Mouse (Mus musculus): ENCODE measurements around the gene Yipf7. TPM values are rescaled to one million over a fixed set of nuclear protein-coding genes. Genes with fewer than 3 reads are reported as not detected.

Yipf7 gene
- polyA plus RNA-seq (2016; fragmentation: Nextera tagmentation; extraction: Ambion mirVana), result 0.34 TPM in 1 of 2 replicates, not detected in the other

- Histone ChIP-seq H3K9ac (replicated peaks) (no peak within 1 kb of the TSS), H3K27ac (replicated peaks) (no peak within 1 kb of the TSS), H3K4me2 (replicated peaks) (no peak within 1 kb of the TSS), H3K4me3 (no peak within 1 kb of the TSS), H3K4me1 (no peaks in the 10 kb centered on the region), H3K9me3 (no peaks in the 10 kb centered on the region), H3K27me3 (no peaks in the 10 kb centered on the region), H3K36me3 (no peaks in the 10 kb centered on the region)
- 83% methylated on average over 4 of the region's 4 CpGs for WGBS
- no peak for ATAC-seq (ENCODE audit: low FRiP score, low read depth)
These were observed at the start of gene Yipf7 for GRCm38 (mm10) chr5:69542489-69542888. Gene Yipf7, minus strand, starts transcription at chr5:69542648.

- H3K4me2 ChIP-seq (replicated peaks), result peak within 1 kb of the TSS; percentile 73
- 4% methylated on average over 42 of the region's 42 CpGs for WGBS
- peak; percentile 96 for ATAC-seq (ENCODE audit: low FRiP score, low read depth)
These were observed 49.4 kb upstream of the Yipf7 start, which contains the start of gene Gnpda2 for GRCm38 (mm10) chr5:69591640-69592461. Gene Gnpda2, minus strand, starts transcription at chr5:69592340.

GRCm38 (mm10) chr5:69557404-69557935 is 15.0 kb upstream of the Yipf7 start:
- H3K4me2 ChIP-seq (replicated peaks), result peak overlapping the region; percentile 62
- H3K27ac ChIP-seq (replicated peaks), result peak overlapping the region; percentile 88
- peak overlapping the region; percentile 92 for H3K9ac ChIP-seq (replicated peaks)
- peaks cover 6% of the 10 kb centered on the region; the same call in 1 of the 2 replicates for H3K4me1 ChIP-seq
- H3K27me3 ChIP-seq, result no peaks in the 10 kb centered on the region
- no peaks in the 10 kb centered on the region for H3K9me3 ChIP-seq
- H3K4me3 ChIP-seq, result peak overlapping the region; percentile 93
- ATAC-seq (ENCODE audit: low FRiP score, low read depth), result peak; percentile 14; the same call in 1 of the 2 replicates
- 12% methylated on average over 16 of the region's 16 CpGs for WGBS
- peaks cover 16% of the 10 kb centered on the region for H3K36me3 ChIP-seq

More at GRCm38 (mm10) chr5:69591640-69592461, 49.4 kb upstream of the Yipf7 start, which contains the start of gene Gnpda2:
- H3K4me1 ChIP-seq, result peaks cover 6% of the 10 kb centered on the region
- no peaks in the 10 kb centered on the region for H3K9me3 ChIP-seq
- peak within 1 kb of the TSS; percentile 85 for H3K9ac ChIP-seq (replicated peaks)
- peak within 1 kb of the TSS; percentile 72 for H3K4me3 ChIP-seq
- H3K27ac ChIP-seq (replicated peaks), result peak within 1 kb of the TSS; percentile 86
- no peaks in the 10 kb centered on the region for H3K27me3 ChIP-seq
- no peaks in the 10 kb centered on the region for H3K36me3 ChIP-seq

- H3K9ac ChIP-seq (replicated peaks), result peak within 1 kb of the TSS; percentile 92
These were observed 14.4 kb upstream of the Yipf7 start, which contains the start of gene Guf1 for GRCm38 (mm10) chr5:69556628-69557403. Gene Guf1, plus strand, starts transcription at chr5:69556923.

GRCm38 (mm10) chr5:69541680-69542079 is 768 bp downstream of the Yipf7 start:
- Histone ChIP-seq H3K27ac (replicated peaks) (no peak overlapping the region), H3K9me3 (no peaks in the 10 kb centered on the region), H3K36me3 (no peaks in the 10 kb centered on the region), H3K9ac (replicated peaks) (no peak overlapping the region), H3K4me2 (replicated peaks) (no peak overlapping the region), H3K4me1 (no peaks in the 10 kb centered on the region), H3K27me3 (no peaks in the 10 kb centered on the region), H3K4me3 (no peak overlapping the region)
- no peak for ATAC-seq (ENCODE audit: low FRiP score, low read depth)
- WGBS, result 96% methylated on average over 1 of the region's 1 CpGs

More at GRCm38 (mm10) chr5:69556628-69557403, 14.4 kb upstream of the Yipf7 start, which contains the start of gene Guf1:
- peak; percentile 95 for ATAC-seq (ENCODE audit: low FRiP score, low read depth)
- H3K4me2 ChIP-seq (replicated peaks), result peak within 1 kb of the TSS; percentile 62
- no peaks in the 10 kb centered on the region for H3K9me3 ChIP-seq
- WGBS, result under 1% methylated on average over 72 of the region's 72 CpGs
- H3K36me3 ChIP-seq, result peaks cover 12% of the 10 kb centered on the region
- H3K4me3 ChIP-seq, result peak within 1 kb of the TSS; percentile 93
- H3K27me3 ChIP-seq, result no peaks in the 10 kb centered on the region
- H3K4me1 ChIP-seq, result peaks cover 6% of the 10 kb centered on the region; the same call in 1 of the 2 replicates
- peak within 1 kb of the TSS; percentile 88 for H3K27ac ChIP-seq (replicated peaks)

GRCm38 (mm10) chr5:69523944-69524343 is 18.5 kb downstream of the Yipf7 start:
- no peak for ATAC-seq (ENCODE audit: low FRiP score, low read depth)
- H3K9ac ChIP-seq (replicated peaks), result no peak overlapping the region
- no peak overlapping the region for H3K4me3 ChIP-seq
- H3K27me3 ChIP-seq, result no peaks in the 10 kb centered on the region
- no peak overlapping the region for H3K4me2 ChIP-seq (replicated peaks)
- H3K9me3 ChIP-seq, result no peaks in the 10 kb centered on the region
- H3K36me3 ChIP-seq, result no peaks in the 10 kb centered on the region
- no peaks in the 10 kb centered on the region for H3K4me1 ChIP-seq
- H3K27ac ChIP-seq (replicated peaks), result no peak overlapping the region

- no peak overlapping the region for H3K9ac ChIP-seq (replicated peaks)
- 71% methylated on average over 5 of the region's 5 CpGs for WGBS
- H3K9me3 ChIP-seq, result no peaks in the 10 kb centered on the region
- H3K27me3 ChIP-seq, result no peaks in the 10 kb centered on the region
- no peak for ATAC-seq (ENCODE audit: low FRiP score, low read depth)
- no peak overlapping the region for H3K4me3 ChIP-seq
- no peaks in the 10 kb centered on the region for H3K4me1 ChIP-seq
- no peak overlapping the region for H3K27ac ChIP-seq (replicated peaks)
- H3K36me3 ChIP-seq, result no peaks in the 10 kb centered on the region
- H3K4me2 ChIP-seq (replicated peaks), result no peak overlapping the region
These were observed 20.4 kb downstream of the Yipf7 start for GRCm38 (mm10) chr5:69522064-69522463.

- 42% methylated on average over 7 of the region's 7 CpGs for WGBS
- Histone ChIP-seq H3K4me1 (no peaks in the 10 kb centered on the region), H3K27ac (replicated peaks) (no peak overlapping the region), H3K27me3 (no peaks in the 10 kb centered on the region), H3K4me2 (replicated peaks) (no peak overlapping the region), H3K36me3 (no peaks in the 10 kb centered on the region), H3K9me3 (no peaks in the 10 kb centered on the region), H3K4me3 (no peak overlapping the region), H3K9ac (replicated peaks) (no peak overlapping the region)
- peak; percentile 69 for ATAC-seq (ENCODE audit: low FRiP score, low read depth)
These were observed 21.7 kb downstream of the Yipf7 start for GRCm38 (mm10) chr5:69520661-69521278.

- Histone ChIP-seq H3K27me3 (no peaks in the 10 kb centered on the region), H3K4me3 (no peak overlapping the region), H3K27ac (replicated peaks) (no peak overlapping the region), H3K9ac (replicated peaks) (no peak overlapping the region), H3K36me3 (no peaks in the 10 kb centered on the region), H3K4me2 (replicated peaks) (no peak overlapping the region), H3K4me1 (no peaks in the 10 kb centered on the region), H3K9me3 (no peaks in the 10 kb centered on the region)
- ATAC-seq (ENCODE audit: low FRiP score, low read depth), result no peak
- 72% methylated on average over 4 of the region's 4 CpGs for WGBS
These were observed 30.2 kb downstream of the Yipf7 start for GRCm38 (mm10) chr5:69512203-69512602.

GRCm38 (mm10) chr5:69511631-69512030 is 30.8 kb downstream of the Yipf7 start:
- no peaks in the 10 kb centered on the region for H3K36me3 ChIP-seq
- no peak overlapping the region for H3K4me3 ChIP-seq
- no peaks in the 10 kb centered on the region for H3K27me3 ChIP-seq
- WGBS, result 65% methylated on average over 3 of the region's 3 CpGs
- no peak overlapping the region for H3K9ac ChIP-seq (replicated peaks)
- no peak overlapping the region for H3K4me2 ChIP-seq (replicated peaks)
- no peaks in the 10 kb centered on the region for H3K9me3 ChIP-seq
- no peaks in the 10 kb centered on the region for H3K4me1 ChIP-seq
- ATAC-seq (ENCODE audit: low FRiP score, low read depth), result no peak
- H3K27ac ChIP-seq (replicated peaks), result no peak overlapping the region

GRCm38 (mm10) chr5:69507045-69507444 is 35.4 kb downstream of the Yipf7 start:
- Histone ChIP-seq H3K4me3 (no peak overlapping the region), H3K9me3 (no peaks in the 10 kb centered on the region), H3K4me2 (replicated peaks) (no peak overlapping the region), H3K27ac (replicated peaks) (no peak overlapping the region), H3K4me1 (no peaks in the 10 kb centered on the region), H3K36me3 (no peaks in the 10 kb centered on the region), H3K9ac (replicated peaks) (no peak overlapping the region), H3K27me3 (no peaks in the 10 kb centered on the region)
- ATAC-seq (ENCODE audit: low FRiP score, low read depth), result no peak
- WGBS, result 86% methylated on average over 3 of the region's 3 CpGs
